Mouse (Mus musculus) limb, embryonic 11.5 days (tissue): ENCODE data around the gene Prkar1a. TPM values are rescaled to one million over a fixed set of nuclear protein-coding genes. Genes with fewer than 3 reads are reported as not detected.
"Not testable (repeated sequence)": the region's sequence is repeated elsewhere in the genome, so short reads cannot be mapped to it uniquely, and the experiment has no call there.

Experiments
- ATAC-seq: fragments of 200-750 bp; cut with Nextera tagmentation; 2 replicates; pipeline ENCODE4 v1.8.0; 2017; ENCODE audit warnings: low read depth; ENCODE audit not compliant: insufficient number of reproducible peaks, low FRiP score, low TSS enrichment
- DNase-seq: peaks from one replicate; pipeline ENCODE4 v3.0.0-alpha.2; 2015; ENCODE audit warnings: low spot score
- H3K27ac ChIP-seq: fragments of 300-500 bp; sonication (generic); replicated peaks from 2 replicates; pipeline ENCODE4 v1.5.1; 2014; ENCODE audit warnings: low read depth, mild to moderate bottlenecking, low read length
- H3K27me3 ChIP-seq: fragments of 300-500 bp; sonication (generic); 2 replicates; pipeline ENCODE4 v1.6.1; 2014; ENCODE audit warnings: mild to moderate bottlenecking, low read length, mixed read lengths; ENCODE audit not compliant: control insufficient read depth, insufficient read depth
- H3K36me3 ChIP-seq: fragments of 300-500 bp; sonication (generic); 2 replicates; pipeline ENCODE4 v1.6.1; 2014; ENCODE audit warnings: mild to moderate bottlenecking, low read length, moderate library complexity, mixed read lengths; ENCODE audit not compliant: control insufficient read depth, insufficient read depth
- H3K4me1 ChIP-seq: fragments of 300-500 bp; sonication (generic); 2 replicates; pipeline ENCODE4 v1.6.1; 2014; ENCODE audit warnings: low read length, mixed read lengths; ENCODE audit not compliant: control insufficient read depth, insufficient read depth
- H3K4me2 ChIP-seq: fragments of 300-500 bp; sonication (generic); 2 replicates; pipeline ENCODE4 v1.6.1; 2014; ENCODE audit warnings: low read depth, mild to moderate bottlenecking, moderate library complexity; ENCODE audit not compliant: severe bottlenecking
- H3K4me3 ChIP-seq: fragments of 300-500 bp; sonication (generic); 2 replicates; pipeline ENCODE4 v1.5.1; 2014; ENCODE audit warnings: low read depth, low read length
- H3K9ac ChIP-seq: fragments of 300-500 bp; sonication (generic); 2 replicates; pipeline ENCODE4 v1.6.1; 2014; ENCODE audit warnings: mild to moderate bottlenecking, low read length
- H3K9me3 ChIP-seq: fragments of 300-500 bp; sonication (generic); 2 replicates; pipeline ENCODE4 v1.6.1; 2016; ENCODE audit warnings: low read length; ENCODE audit not compliant: control insufficient read depth
- WGBS: fragments of 180-500 bp; shearing (Covaris S2); extraction: QIAGEN DNeasy Blood & Tissue Kit; methylation state at CpG from one replicate; pipeline ENCODE4 v1.1.7; 2014; 5-methylcytosine and 5-hydroxymethylcytosine counted together
- polyA plus RNA-seq: library from polyadenylated mRNA; unstranded; fragments of >200 nt; fragmentation: Nextera tagmentation; extraction: Ambion mirVana; gene quantifications from 2 replicates; pipeline ENCODE4 v1.2.1, GENCODE M21; 2014

Gene Prkar1a
- polyA plus RNA-seq, 1 experiment from 2014 or later, result 384 TPM

GRCm38 (mm10) chr11:109615286-109615685 is 33.9 kb upstream of the Prkar1a start:
- Histone ChIP-seq H3K9me3 (no peaks in the 10 kb centered on the region), H3K27me3 (no peaks in the 10 kb centered on the region), H3K27ac (no peak overlapping the region), H3K4me3 (no peak overlapping the region), H3K9ac (no peak overlapping the region), H3K4me2 (no peak overlapping the region), H3K36me3 (no peaks in the 10 kb centered on the region), H3K4me1 (peaks cover 9% of the 10 kb centered on the region; the same call in 1 of the 2 replicates)
- 82% methylated on average over 9 of the region's 9 CpGs for WGBS
- no peak for ATAC-seq
- DNase-seq, result no peak

GRCm38 (mm10) chr11:109616352-109616751 is 32.9 kb upstream of the Prkar1a start:
- H3K36me3 ChIP-seq, result no peaks in the 10 kb centered on the region
- WGBS, result 35% methylated on average over 4 of the region's 4 CpGs
- H3K9me3 ChIP-seq, result no peaks in the 10 kb centered on the region
- H3K4me1 ChIP-seq, result peaks cover 6% of the 10 kb centered on the region; the same call in 1 of the 2 replicates
- no peak for ATAC-seq
- H3K27me3 ChIP-seq, result no peaks in the 10 kb centered on the region
- H3K9ac ChIP-seq, result no peak overlapping the region
- no peak overlapping the region for H3K4me2 ChIP-seq
- peak overlapping the region; percentile 52; the same call in 1 of the 2 replicates for H3K27ac ChIP-seq
- no peak for DNase-seq
- no peak overlapping the region for H3K4me3 ChIP-seq

DNA sequence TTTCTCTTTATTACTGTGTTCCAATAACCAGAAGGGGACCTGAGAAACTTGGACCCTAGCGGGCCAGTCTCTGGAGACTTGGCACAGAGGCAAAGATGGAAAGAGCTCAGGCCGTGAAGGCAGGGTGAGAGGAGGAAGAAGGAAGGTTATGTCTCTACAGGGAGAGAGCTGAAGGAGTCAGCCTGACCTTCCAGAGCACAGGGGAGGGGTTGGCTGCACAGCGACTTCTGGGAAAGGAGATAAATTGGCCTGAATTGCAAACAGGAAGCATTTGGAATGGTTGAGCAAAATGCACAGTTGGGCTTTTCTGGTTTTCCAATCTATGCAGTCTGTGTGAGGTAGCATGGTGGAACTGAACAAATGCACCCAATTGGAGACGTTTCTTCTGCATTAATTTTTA is 32.4 kb upstream of the Prkar1a start:
- H3K9ac ChIP-seq, result no peak overlapping the region
- H3K4me2 ChIP-seq, result no peak overlapping the region
- H3K36me3 ChIP-seq, result no peaks in the 10 kb centered on the region
- ATAC-seq (no peak), DNase-seq (peak; percentile 41)
- H3K27ac ChIP-seq, result peak overlapping the region; percentile 52; the same call in 1 of the 2 replicates
- no peak overlapping the region for H3K4me3 ChIP-seq
- no peaks in the 10 kb centered on the region for H3K27me3 ChIP-seq
- H3K4me1 ChIP-seq, result peaks cover 6% of the 10 kb centered on the region; the same call in 1 of the 2 replicates
- 37% methylated on average over 4 of the region's 4 CpGs for WGBS
- H3K9me3 ChIP-seq, result no peaks in the 10 kb centered on the region

- WGBS, result 33% methylated on average over 8 of the region's 8 CpGs
- peak; percentile 61 for DNase-seq
- not testable (repeated sequence) for ATAC-seq, H3K4me1 ChIP-seq, H3K4me2 ChIP-seq, H3K9ac ChIP-seq, H3K27ac ChIP-seq, H3K27me3 ChIP-seq, H3K9me3 ChIP-seq, H3K36me3 ChIP-seq, H3K4me3 ChIP-seq
Measured at GRCm38 (mm10) chr11:109619055-109619454, 30.1 kb upstream of the Prkar1a start.

- Histone ChIP-seq H3K27me3 (no peaks in the 10 kb centered on the region), H3K9me3 (no peaks in the 10 kb centered on the region), H3K9ac (no peak overlapping the region), H3K36me3 (no peaks in the 10 kb centered on the region), H3K4me2 (no peak overlapping the region), H3K4me1 (peaks cover 6% of the 10 kb centered on the region; the same call in 1 of the 2 replicates), H3K4me3 (no peak overlapping the region), H3K27ac (no peak overlapping the region)
- DNase-seq, result no peak
- ATAC-seq, result no peak
- 75% methylated on average over 6 of the region's 6 CpGs for WGBS
Measured at GRCm38 (mm10) chr11:109620356-109620755, 28.8 kb upstream of the Prkar1a start.

DNA sequence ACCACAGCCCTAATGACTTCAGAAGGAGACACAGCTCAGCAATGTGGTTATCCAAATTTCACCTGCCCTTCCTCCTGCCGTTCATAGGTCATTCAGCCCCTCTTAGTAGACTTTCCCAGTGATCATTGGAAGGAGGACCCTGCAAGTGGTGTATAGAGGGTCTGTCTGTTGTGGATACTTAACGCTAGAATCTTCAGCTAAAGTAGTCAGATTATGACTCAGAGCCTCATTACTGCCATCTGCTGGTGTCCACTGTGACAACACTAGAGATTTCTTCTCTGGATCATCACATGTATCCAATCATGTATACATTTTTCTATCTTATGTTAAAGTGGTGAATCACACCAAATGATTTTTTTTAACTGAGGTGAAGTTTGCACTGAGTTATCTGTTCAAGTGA is 28.0 kb upstream of the Prkar1a start:
- DNase-seq, result peak; percentile 63

GRCm38 (mm10) chr11:109622518-109623037 is 26.6 kb upstream of the Prkar1a start:
- Histone ChIP-seq H3K36me3 (no peaks in the 10 kb centered on the region), H3K4me2 (peak overlapping the region; percentile 24; the same call in 1 of the 2 replicates), H3K4me3 (no peak overlapping the region), H3K9me3 (no peaks in the 10 kb centered on the region), H3K27me3 (no peaks in the 10 kb centered on the region), H3K9ac (no peak overlapping the region), H3K27ac (no peak overlapping the region), H3K4me1 (no peaks in the 10 kb centered on the region)
- WGBS, result 22% methylated on average over 15 of the region's 15 CpGs
- ATAC-seq (peak; percentile 35; the same call in 1 of the 2 replicates), DNase-seq (peak; percentile 40)

More for the DNA sequence above, 28.0 kb upstream of the Prkar1a start:
- 15% methylated on average over 2 of the region's 2 CpGs for WGBS
- no peak overlapping the region for H3K4me3 ChIP-seq
- no peak overlapping the region for H3K9ac ChIP-seq
- H3K27ac ChIP-seq, result no peak overlapping the region
- no peaks in the 10 kb centered on the region for H3K27me3 ChIP-seq
- H3K9me3 ChIP-seq, result no peaks in the 10 kb centered on the region
- no peak for ATAC-seq
- no peaks in the 10 kb centered on the region for H3K36me3 ChIP-seq
- H3K4me1 ChIP-seq, result peaks cover 6% of the 10 kb centered on the region; the same call in 1 of the 2 replicates
- H3K4me2 ChIP-seq, result no peak overlapping the region

GRCm38 (mm10) chr11:109623238-109623637 is 26.0 kb upstream of the Prkar1a start:
- no peaks in the 10 kb centered on the region for H3K27me3 ChIP-seq
- H3K4me1 ChIP-seq, result no peaks in the 10 kb centered on the region
- no peak overlapping the region for H3K4me3 ChIP-seq
- ATAC-seq (no peak), DNase-seq (no peak)
- H3K27ac ChIP-seq, result no peak overlapping the region
- WGBS, result 92% methylated on average over 7 of the region's 7 CpGs
- H3K9ac ChIP-seq, result no peak overlapping the region
- H3K9me3 ChIP-seq, result no peaks in the 10 kb centered on the region
- no peaks in the 10 kb centered on the region for H3K36me3 ChIP-seq
- no peak overlapping the region for H3K4me2 ChIP-seq

DNA sequence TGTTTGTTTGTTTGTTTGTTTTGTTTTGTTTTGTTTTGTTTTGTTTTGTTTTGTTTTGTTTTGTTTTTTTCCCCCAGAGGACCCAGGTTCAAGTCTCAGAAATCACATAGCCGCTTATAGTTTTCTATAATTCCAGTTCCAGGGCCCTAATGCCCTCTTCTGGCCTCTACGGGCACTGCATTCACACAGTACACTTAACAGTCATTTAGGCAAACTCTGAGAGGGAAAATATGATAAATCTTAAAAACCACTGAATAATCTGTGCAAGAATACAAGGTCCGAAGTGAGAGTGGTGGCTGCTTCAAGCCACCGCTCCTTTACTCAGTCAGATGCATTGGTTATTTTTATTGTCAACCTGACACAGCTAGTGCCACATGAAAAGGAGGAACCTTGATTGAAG is 21.6 kb upstream of the Prkar1a start:
- Histone ChIP-seq H3K27me3 (no peaks in the 10 kb centered on the region), H3K36me3 (no peaks in the 10 kb centered on the region), H3K9ac (no peak overlapping the region), H3K9me3 (no peaks in the 10 kb centered on the region), H3K4me2 (no peak overlapping the region), H3K27ac (no peak overlapping the region), H3K4me3 (no peak overlapping the region), H3K4me1 (no peaks in the 10 kb centered on the region)
- ATAC-seq (no peak), DNase-seq (no peak)
- 87% methylated on average over 4 of the region's 4 CpGs for WGBS
